Mouse (Mus musculus): ENCODE results near the gene Dgkd.
A peak's percentile ranks its signal among the peaks of the same experiment; 100 is the strongest.
"Not testable (repeated sequence)": the region's sequence is repeated elsewhere in the genome, so short reads cannot be mapped to it uniquely, and the experiment has no call there.

The Dgkd gene

GRCm38 (mm10) chr1:87852892-87853600 is at the start of gene Dgkd:
Gene Dgkd, plus strand, starts transcription at chr1:87853287.
- DNase-seq, result peak; percentile 69

GRCm38 (mm10) chr1:87803576-87803975 is 49.5 kb upstream of the Dgkd start, which contains the start of gene Sag:
Gene Sag, plus strand, starts transcription at chr1:87803680.
- no peak for DNase-seq

GRCm38 (mm10) chr1:87807751-87808150 is 45.3 kb upstream of the Dgkd start:
- no peak for DNase-seq

GRCm38 (mm10) chr1:87811391-87811790 is 41.7 kb upstream of the Dgkd start:
- DNase-seq, result no peak

- DNase-seq, result no peak
These were observed 41.0 kb upstream of the Dgkd start for GRCm38 (mm10) chr1:87812061-87812460.

GRCm38 (mm10) chr1:87813155-87813554 is 39.9 kb upstream of the Dgkd start:
- DNase-seq, result no peak

GRCm38 (mm10) chr1:87813681-87814080 is 39.4 kb upstream of the Dgkd start:
- no peak for DNase-seq

- DNase-seq, result no peak
These were observed 28.6 kb upstream of the Dgkd start for GRCm38 (mm10) chr1:87824420-87824995.

- DNase-seq, result no peak
These were observed 27.8 kb upstream of the Dgkd start for GRCm38 (mm10) chr1:87825281-87825680.

GRCm38 (mm10) chr1:87825991-87826390 is 27.1 kb upstream of the Dgkd start:
- DNase-seq, result no peak

- DNase-seq, result no peak
These were observed 26.6 kb upstream of the Dgkd start for GRCm38 (mm10) chr1:87826474-87826873.

- DNase-seq, result not testable (repeated sequence)
These were observed 25.6 kb upstream of the Dgkd start for GRCm38 (mm10) chr1:87827476-87827875.

- DNase-seq, result no peak
These were observed 24.9 kb upstream of the Dgkd start for GRCm38 (mm10) chr1:87828185-87828584.

GRCm38 (mm10) chr1:87828926-87829580 is 24.0 kb upstream of the Dgkd start:
- DNase-seq, result no peak

GRCm38 (mm10) chr1:87829621-87830211 is 23.4 kb upstream of the Dgkd start:
- DNase-seq, result no peak

GRCm38 (mm10) chr1:87836453-87836852 is 16.6 kb upstream of the Dgkd start:
- DNase-seq, result no peak

- no peak for DNase-seq
These were observed 16.1 kb upstream of the Dgkd start for GRCm38 (mm10) chr1:87837018-87837417.

GRCm38 (mm10) chr1:87840411-87841208 is 12.5 kb upstream of the Dgkd start:
- no peak for DNase-seq

GRCm38 (mm10) chr1:87846801-87847474 is 6.1 kb upstream of the Dgkd start:
- DNase-seq, result no peak

- no peak for DNase-seq
These were observed 5.5 kb upstream of the Dgkd start for GRCm38 (mm10) chr1:87847475-87848168.

- DNase-seq, result no peak
These were observed 4.7 kb upstream of the Dgkd start for GRCm38 (mm10) chr1:87848237-87848996.
